Mouse (Mus musculus): ENCODE measurements around the gene Adk. TPM values are rescaled to one million over a fixed set of nuclear protein-coding genes. Genes with fewer than 3 reads are reported as not detected.

Adk gene
- polyA plus RNA-seq, 1 experiment from 2014 or later, result 50.0 TPM

DNA sequence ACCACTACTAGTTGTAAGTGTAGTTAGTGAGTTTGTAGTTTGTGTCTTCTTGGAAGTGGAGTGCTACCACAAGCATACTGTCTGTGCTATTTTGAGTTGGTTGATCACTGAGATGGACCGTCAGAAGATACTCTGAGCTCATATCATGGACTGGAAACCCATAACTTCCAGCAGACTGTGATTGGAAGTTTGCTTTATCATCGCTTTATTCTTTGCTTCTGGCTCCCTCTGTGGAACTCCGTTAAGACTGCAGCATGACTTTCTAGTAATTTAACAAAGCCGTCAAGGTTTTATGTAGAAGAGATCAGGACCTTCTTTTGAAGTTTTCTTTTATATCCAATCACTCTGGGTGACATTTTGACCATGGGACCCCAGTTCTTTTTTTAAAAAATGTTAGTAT, 58.1 kb downstream of the Adk start:
- no peaks in the 10 kb centered on the region for H3K36me3 ChIP-seq
- H3K9ac ChIP-seq (replicated peaks), result no peak overlapping the region
- 82% methylated on average over 4 of the region's 4 CpGs for WGBS
- no peak for ATAC-seq
- H3K4me2 ChIP-seq (replicated peaks), result no peak overlapping the region
- no peaks in the 10 kb centered on the region for H3K27me3 ChIP-seq
- H3K4me1 ChIP-seq (replicated peaks), result no peaks in the 10 kb centered on the region
- H3K9me3 ChIP-seq, result no peaks in the 10 kb centered on the region
- no peak overlapping the region for H3K27ac ChIP-seq
- H3K4me3 ChIP-seq (replicated peaks), result no peak overlapping the region

DNA sequence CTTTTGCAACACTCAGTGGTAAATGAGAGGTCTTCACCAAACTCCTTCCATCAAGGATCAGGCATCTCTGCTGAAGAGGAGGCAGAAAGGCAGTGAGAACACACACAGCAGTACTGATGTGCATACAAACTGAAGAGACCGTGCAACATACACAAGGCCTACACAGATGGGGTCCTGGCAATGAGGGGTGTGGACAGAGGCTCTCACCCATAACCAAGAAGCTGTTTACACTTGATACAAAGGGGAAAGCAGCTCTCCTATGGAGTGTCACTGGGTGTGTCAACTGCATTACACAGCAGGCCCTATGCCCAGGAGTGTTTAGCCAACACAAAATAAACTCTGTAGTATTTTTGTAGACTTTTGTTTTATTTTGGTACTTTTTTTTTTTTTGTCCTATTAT, 59.1 kb downstream of the Adk start:
- 96% methylated on average over 1 of the region's 1 CpGs for WGBS
- no peak for ATAC-seq
- H3K9me3 ChIP-seq, result no peaks in the 10 kb centered on the region
- H3K4me2 ChIP-seq (replicated peaks), result no peak overlapping the region
- H3K4me1 ChIP-seq (replicated peaks), result no peaks in the 10 kb centered on the region
- H3K36me3 ChIP-seq, result no peaks in the 10 kb centered on the region
- no peak overlapping the region for H3K9ac ChIP-seq (replicated peaks)
- no peaks in the 10 kb centered on the region for H3K27me3 ChIP-seq
- H3K4me3 ChIP-seq (replicated peaks), result no peak overlapping the region
- no peak overlapping the region for H3K27ac ChIP-seq

DNA sequence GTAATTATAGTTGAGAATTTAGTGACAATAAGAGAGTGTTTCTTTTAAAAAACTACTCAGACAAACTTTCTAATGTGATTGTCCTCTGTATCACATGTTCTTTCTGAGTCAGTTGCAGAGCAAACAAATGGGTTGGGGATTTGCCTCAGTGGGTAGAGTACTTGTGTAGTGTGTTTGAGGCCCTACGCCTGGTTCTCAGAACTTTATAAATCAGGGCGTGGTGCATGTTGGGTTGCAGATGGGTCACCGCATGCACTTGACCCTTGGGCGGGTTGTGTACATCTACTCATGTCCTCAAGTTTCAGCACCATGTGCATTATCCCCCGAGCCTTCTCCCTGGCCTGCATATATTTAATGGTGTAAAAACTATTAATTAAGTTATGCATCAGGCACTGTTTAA, 59.8 kb downstream of the Adk start:
- WGBS, result 90% methylated on average over 5 of the region's 5 CpGs
- Histone ChIP-seq H3K4me1 (replicated peaks) (no peaks in the 10 kb centered on the region), H3K4me3 (replicated peaks) (no peak overlapping the region), H3K36me3 (no peaks in the 10 kb centered on the region), H3K9me3 (no peaks in the 10 kb centered on the region), H3K27me3 (no peaks in the 10 kb centered on the region), H3K27ac (no peak overlapping the region), H3K4me2 (replicated peaks) (no peak overlapping the region), H3K9ac (replicated peaks) (no peak overlapping the region)
- ATAC-seq, result no peak

DNA sequence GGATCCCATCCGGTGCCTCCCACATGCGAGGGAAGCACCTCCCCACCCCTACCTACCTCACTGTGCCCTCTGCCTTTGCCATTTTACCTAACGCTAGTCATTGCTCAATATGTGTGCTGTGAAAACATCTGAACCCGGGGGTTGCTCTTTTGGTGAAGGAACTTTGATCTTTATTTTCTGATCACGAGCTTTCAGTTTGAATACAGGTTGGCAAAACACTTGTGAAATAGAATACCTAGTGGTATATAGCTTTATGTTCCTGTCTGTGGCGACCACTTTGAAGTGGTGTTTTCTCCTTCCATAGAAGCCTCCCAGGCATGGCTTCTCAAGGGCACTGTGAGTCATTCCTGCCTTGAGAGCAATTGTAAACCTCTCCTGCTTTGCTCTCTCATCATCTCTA, 60.4 kb downstream of the Adk start:
- no peaks in the 10 kb centered on the region for H3K27me3 ChIP-seq
- H3K9me3 ChIP-seq, result no peaks in the 10 kb centered on the region
- H3K4me3 ChIP-seq (replicated peaks), result no peak overlapping the region
- no peaks in the 10 kb centered on the region for H3K36me3 ChIP-seq
- H3K27ac ChIP-seq, result no peak overlapping the region
- ATAC-seq, result no peak
- no peak overlapping the region for H3K4me2 ChIP-seq (replicated peaks)
- H3K9ac ChIP-seq (replicated peaks), result no peak overlapping the region
- H3K4me1 ChIP-seq (replicated peaks), result no peaks in the 10 kb centered on the region
- 92% methylated on average over 6 of the region's 6 CpGs for WGBS

DNA sequence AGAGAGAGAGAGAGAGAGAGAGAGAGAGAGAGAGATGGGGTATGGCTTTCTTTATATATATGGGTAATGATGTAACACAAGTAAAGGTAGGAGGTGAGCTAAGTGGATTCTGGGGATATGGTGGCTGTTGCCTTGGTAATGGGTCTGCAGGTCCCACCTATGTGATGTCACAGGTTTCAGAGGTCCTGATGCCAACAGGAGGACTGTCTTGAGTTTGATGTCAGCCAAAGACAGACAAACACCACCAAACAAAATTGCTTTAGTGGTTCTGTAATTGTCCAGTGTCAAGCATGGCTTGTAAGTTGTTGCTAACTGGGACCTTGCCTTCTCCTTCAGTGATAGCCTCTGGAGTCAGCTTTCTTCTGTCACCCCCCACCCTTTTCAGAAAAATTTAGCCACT, 62.0 kb downstream of the Adk start:
- H3K27me3 ChIP-seq, result no peaks in the 10 kb centered on the region

DNA sequence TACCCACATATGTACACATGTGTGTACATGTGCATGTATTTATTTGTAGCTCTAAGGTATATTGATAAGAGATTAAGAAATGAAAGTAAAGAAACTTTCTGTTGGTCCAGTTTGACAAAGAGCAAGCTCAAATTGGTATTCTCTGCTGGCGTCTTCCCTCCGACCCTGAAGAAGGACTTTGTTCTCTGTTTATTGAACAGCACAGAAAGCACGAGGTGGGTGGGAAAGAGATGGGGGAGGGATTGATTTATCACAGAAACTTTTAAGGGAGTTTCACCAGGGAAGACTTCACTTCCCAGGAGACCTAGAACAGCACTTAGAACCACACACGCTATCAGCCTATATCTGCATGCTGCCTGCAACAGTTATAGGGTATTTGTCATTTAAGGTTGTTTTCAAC, 62.9 kb downstream of the Adk start:
- 63% methylated on average over 4 of the region's 4 CpGs for WGBS
- ATAC-seq, result no peak
- Histone ChIP-seq H3K9ac (replicated peaks) (no peak overlapping the region), H3K36me3 (no peaks in the 10 kb centered on the region), H3K4me2 (replicated peaks) (no peak overlapping the region), H3K4me1 (replicated peaks) (no peaks in the 10 kb centered on the region), H3K4me3 (replicated peaks) (no peak overlapping the region), H3K9me3 (no peaks in the 10 kb centered on the region), H3K27ac (no peak overlapping the region), H3K27me3 (no peaks in the 10 kb centered on the region)

More for the DNA sequence above, 62.0 kb downstream of the Adk start:
- no peak overlapping the region for H3K4me2 ChIP-seq (replicated peaks)
- no peaks in the 10 kb centered on the region for H3K36me3 ChIP-seq
- H3K9me3 ChIP-seq, result no peaks in the 10 kb centered on the region
- no peak overlapping the region for H3K4me3 ChIP-seq (replicated peaks)
- no peaks in the 10 kb centered on the region for H3K4me1 ChIP-seq (replicated peaks)
- no peak overlapping the region for H3K9ac ChIP-seq (replicated peaks)
- no peak for ATAC-seq
- H3K27ac ChIP-seq, result no peak overlapping the region

DNA sequence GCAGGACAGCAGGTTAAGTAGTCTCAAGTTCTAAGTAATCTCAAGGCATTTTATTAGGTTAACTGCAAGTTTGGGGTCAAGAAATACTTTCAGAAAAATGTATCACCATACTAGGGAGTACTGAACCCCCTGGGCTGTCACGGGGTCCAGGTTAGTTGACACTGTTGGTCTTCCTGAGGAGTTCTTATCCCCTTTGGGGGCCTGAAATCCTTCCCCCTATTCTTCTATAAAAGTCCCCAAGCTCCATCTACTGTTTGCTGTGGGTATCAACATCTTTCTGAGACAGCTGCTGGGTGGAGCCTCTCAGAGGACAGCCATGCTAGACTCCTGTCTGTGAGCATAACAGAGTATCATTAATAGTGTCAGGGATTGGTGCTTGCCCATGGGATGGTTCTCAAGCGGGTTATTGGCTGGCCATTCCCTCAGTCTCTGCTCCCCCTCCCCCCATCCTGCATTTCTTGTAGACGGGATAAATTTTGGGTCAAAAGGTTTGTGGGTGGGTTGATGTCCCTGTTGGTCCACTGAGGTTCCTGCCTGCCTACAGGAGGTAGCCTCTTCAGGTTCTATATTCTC, 63.6 kb downstream of the Adk start:
- Histone ChIP-seq H3K36me3 (no peaks in the 10 kb centered on the region), H3K9me3 (no peaks in the 10 kb centered on the region), H3K4me1 (replicated peaks) (no peaks in the 10 kb centered on the region), H3K9ac (replicated peaks) (no peak overlapping the region), H3K27me3 (no peaks in the 10 kb centered on the region), H3K4me3 (replicated peaks) (no peak overlapping the region), H3K4me2 (replicated peaks) (no peak overlapping the region), H3K27ac (no peak overlapping the region)
- no peak for ATAC-seq
- 62% methylated on average over 3 of the region's 3 CpGs for WGBS

DNA sequence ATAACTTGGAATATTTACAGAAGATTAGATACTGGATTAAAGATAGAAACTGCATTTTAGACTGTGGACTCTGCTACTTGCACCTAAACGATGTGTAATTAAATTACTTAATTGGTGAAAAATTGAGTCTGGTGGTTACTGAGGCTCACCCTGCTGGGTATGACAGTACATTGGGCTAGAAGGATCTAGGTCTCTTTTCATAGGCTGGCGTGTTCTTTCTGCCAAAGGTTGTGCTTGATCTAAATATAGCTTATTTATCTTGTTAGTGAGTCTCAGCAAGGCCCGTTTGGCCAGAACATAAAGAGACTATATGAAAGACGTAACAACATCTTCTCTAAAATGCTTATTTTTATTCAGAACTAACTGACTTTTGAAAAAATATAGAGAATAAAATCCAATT, 65.7 kb downstream of the Adk start:
- Histone ChIP-seq H3K4me2 (replicated peaks) (no peak overlapping the region), H3K4me3 (replicated peaks) (no peak overlapping the region), H3K9ac (replicated peaks) (no peak overlapping the region), H3K4me1 (replicated peaks) (no peaks in the 10 kb centered on the region), H3K27ac (no peak overlapping the region), H3K9me3 (no peaks in the 10 kb centered on the region), H3K36me3 (no peaks in the 10 kb centered on the region), H3K27me3 (no peaks in the 10 kb centered on the region)
- no peak for ATAC-seq
- 88% methylated on average over 4 of the region's 4 CpGs for WGBS

DNA sequence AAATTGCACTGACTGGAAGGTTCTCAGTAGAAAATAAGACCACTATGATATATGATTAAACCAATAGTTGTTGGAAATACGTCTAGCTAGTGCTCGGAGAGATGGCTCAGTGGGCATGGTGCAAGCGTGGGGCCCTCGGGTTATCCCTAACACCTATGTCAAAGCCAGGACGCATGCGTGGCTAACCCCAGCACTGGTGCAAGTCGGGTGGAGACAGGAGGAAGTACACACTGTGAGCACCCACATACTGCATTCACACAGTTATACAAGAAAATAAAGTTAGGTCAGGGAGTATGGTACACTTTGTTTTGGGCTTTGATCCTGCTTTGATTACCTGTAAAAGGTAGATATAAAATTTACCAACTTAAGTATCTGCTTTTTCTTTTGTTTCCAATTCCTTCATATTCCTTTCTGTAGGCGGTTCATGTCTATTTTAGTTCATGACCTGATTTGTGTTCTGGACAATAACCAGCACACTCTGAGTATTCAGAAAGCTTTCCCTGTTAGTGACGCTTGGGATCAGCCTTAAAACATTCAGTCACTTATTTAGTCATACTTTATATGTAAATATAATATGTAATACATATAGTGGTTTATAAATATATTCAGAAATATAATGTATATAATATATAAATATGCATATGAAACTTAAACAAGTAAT, 67.4 kb downstream of the Adk start:
- no peak overlapping the region for H3K9ac ChIP-seq (replicated peaks)
- H3K4me2 ChIP-seq (replicated peaks), result no peak overlapping the region
- H3K36me3 ChIP-seq, result no peaks in the 10 kb centered on the region
- H3K9me3 ChIP-seq, result no peaks in the 10 kb centered on the region
- H3K27ac ChIP-seq, result no peak overlapping the region
- H3K27me3 ChIP-seq, result no peaks in the 10 kb centered on the region
- WGBS, result 87% methylated on average over 9 of the region's 9 CpGs
- no peak overlapping the region for H3K4me3 ChIP-seq (replicated peaks)
- H3K4me1 ChIP-seq (replicated peaks), result no peaks in the 10 kb centered on the region
- no peak for ATAC-seq

DNA sequence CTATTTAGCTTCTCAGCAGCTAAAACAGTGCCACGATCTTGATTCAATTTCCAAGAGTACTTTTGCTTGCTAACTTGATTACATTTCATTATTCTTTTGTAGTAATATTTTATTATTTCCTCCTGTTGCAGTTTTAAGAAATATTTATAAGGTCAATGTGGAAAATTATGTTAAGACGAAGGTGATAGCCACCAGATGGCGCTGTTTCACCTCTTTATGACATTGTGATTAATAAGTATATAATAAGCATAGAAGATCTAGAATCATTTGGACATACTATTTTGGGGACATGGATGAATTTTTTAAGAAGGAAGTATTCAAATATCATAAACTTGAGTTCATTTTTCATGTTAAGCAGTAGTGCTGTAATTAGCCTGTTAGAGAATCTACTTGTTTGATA, 68.1 kb downstream of the Adk start:
- ATAC-seq, result no peak
- no peaks in the 10 kb centered on the region for H3K36me3 ChIP-seq
- no peak overlapping the region for H3K27ac ChIP-seq
- no peaks in the 10 kb centered on the region for H3K4me1 ChIP-seq (replicated peaks)
- no peaks in the 10 kb centered on the region for H3K9me3 ChIP-seq
- no peak overlapping the region for H3K9ac ChIP-seq (replicated peaks)
- 44% methylated on average over 3 of the region's 3 CpGs for WGBS
- no peak overlapping the region for H3K4me3 ChIP-seq (replicated peaks)
- no peaks in the 10 kb centered on the region for H3K27me3 ChIP-seq
- H3K4me2 ChIP-seq (replicated peaks), result no peak overlapping the region

DNA sequence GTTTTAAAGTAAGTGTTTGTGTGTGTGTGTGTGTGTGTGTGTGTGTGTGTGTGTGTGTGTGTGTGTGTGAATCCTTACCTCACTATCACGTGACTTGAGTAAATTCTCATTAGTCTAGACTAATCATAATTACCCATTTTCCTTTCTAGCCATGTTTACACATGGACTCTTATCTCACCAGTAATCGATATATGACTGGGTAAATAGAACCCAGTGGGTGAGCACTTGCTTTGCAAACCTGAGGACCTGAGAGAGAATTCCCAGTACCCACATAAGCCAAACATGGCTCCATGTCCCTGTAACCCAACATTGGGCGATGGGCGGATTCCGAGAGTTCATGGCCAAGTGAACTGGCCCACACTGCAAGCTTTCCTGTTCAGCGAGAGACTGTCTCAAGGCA, 74.8 kb downstream of the Adk start:
- no peak for ATAC-seq
- Histone ChIP-seq H3K36me3 (no peaks in the 10 kb centered on the region), H3K9ac (replicated peaks) (no peak overlapping the region), H3K9me3 (no peaks in the 10 kb centered on the region), H3K4me2 (replicated peaks) (no peak overlapping the region), H3K27me3 (no peaks in the 10 kb centered on the region), H3K4me3 (replicated peaks) (no peak overlapping the region), H3K4me1 (replicated peaks) (no peaks in the 10 kb centered on the region), H3K27ac (no peak overlapping the region)
- 96% methylated on average over 6 of the region's 6 CpGs for WGBS

DNA sequence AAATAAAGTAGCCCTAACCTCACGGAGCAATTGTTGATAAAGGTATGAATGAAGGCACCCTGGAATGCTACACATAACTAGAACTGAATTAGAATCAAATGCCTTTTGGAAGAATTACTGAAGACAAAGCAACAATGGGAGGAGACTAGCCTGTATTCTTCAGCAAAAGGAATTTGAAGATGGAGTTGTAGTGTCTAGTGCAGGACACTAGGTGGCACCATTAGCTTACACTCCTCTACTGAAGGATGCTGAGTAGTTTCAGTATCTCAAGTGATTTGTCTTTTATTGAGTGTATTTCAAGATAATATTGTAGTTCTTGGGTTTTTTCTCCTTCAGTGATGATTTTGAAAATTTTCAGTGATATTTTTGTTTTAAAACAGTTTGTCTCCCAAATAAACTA, 84.5 kb downstream of the Adk start:
- Histone ChIP-seq H3K9ac (replicated peaks) (no peak overlapping the region), H3K9me3 (no peaks in the 10 kb centered on the region), H3K27ac (no peak overlapping the region), H3K36me3 (no peaks in the 10 kb centered on the region), H3K27me3 (no peaks in the 10 kb centered on the region), H3K4me1 (replicated peaks) (no peaks in the 10 kb centered on the region), H3K4me3 (replicated peaks) (no peak overlapping the region), H3K4me2 (replicated peaks) (no peak overlapping the region)
- 26% methylated on average over 1 of the region's 1 CpGs for WGBS
- ATAC-seq, result no peak

DNA sequence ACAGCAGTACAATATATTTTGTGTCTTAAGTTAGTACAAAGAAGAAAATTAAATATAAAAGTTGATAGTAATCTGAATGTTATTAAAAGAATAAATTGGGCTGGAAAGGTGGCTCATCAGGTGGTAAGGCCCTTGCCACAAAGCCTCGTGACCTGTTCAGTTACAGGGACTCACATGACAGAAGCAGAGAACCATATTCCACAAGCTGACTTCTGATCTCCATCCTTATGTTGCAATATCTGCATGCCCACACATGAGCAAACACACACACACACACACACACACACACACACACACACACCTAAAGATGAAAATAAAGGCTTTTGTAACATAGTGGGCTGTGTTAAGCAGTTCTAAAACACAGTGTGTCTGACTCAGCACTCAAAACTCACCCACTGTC, 90.2 kb downstream of the Adk start:
- H3K9ac ChIP-seq (replicated peaks), result no peak overlapping the region
- no peak for ATAC-seq
- 79% methylated on average over 1 of the region's 1 CpGs for WGBS
- H3K27me3 ChIP-seq, result no peaks in the 10 kb centered on the region
- no peak overlapping the region for H3K4me2 ChIP-seq (replicated peaks)
- no peaks in the 10 kb centered on the region for H3K36me3 ChIP-seq
- H3K4me1 ChIP-seq (replicated peaks), result no peaks in the 10 kb centered on the region
- H3K27ac ChIP-seq, result no peak overlapping the region
- no peaks in the 10 kb centered on the region for H3K9me3 ChIP-seq
- H3K4me3 ChIP-seq (replicated peaks), result no peak overlapping the region
